Mouse (Mus musculus) neural tube, embryonic 11.5 days (tissue): ENCODE measurements at regions not wholly inside any gene's neighbourhood (a gene's known extent, or its start where the extent isn't known, plus 50 kb on each side); places are given as distances from the start of the nearest gene placed in this dataset.

Source experiments
- ATAC-seq: fragments of 200-750 bp; cut with Nextera tagmentation; 2 replicates; pipeline ENCODE4 v1.8.0; 2017; ENCODE audit warnings: moderate number of reproducible peaks, mild to moderate bottlenecking, moderate TSS enrichment, moderate library complexity; ENCODE audit not compliant: insufficient read depth, low FRiP score, low TSS enrichment
- DNase-seq: peaks from one replicate; pipeline ENCODE4 v3.0.0-alpha.2; 2015; ENCODE audit warnings: low spot score
- H3K27ac ChIP-seq: fragments of 300-500 bp; sonication (generic); 2 replicates; pipeline ENCODE4 v1.5.1; 2014; ENCODE audit warnings: low read depth, mild to moderate bottlenecking, low read length
- H3K27me3 ChIP-seq: fragments of 300-500 bp; sonication (generic); 2 replicates; pipeline ENCODE4 v1.6.1; 2014; ENCODE audit warnings: mild to moderate bottlenecking, low read length, mixed read lengths; ENCODE audit not compliant: control insufficient read depth, insufficient read depth
- H3K36me3 ChIP-seq: fragments of 300-500 bp; sonication (generic); 2 replicates; pipeline ENCODE4 v1.6.1; 2014; ENCODE audit warnings: mild to moderate bottlenecking, low read length, moderate library complexity, mixed read lengths; ENCODE audit not compliant: control insufficient read depth, insufficient read depth
- H3K4me1 ChIP-seq: fragments of 300-500 bp; sonication (generic); 2 replicates; pipeline ENCODE4 v1.6.1; 2014; ENCODE audit warnings: low read length, mixed read lengths; ENCODE audit not compliant: control insufficient read depth, insufficient read depth
- H3K4me2 ChIP-seq: fragments of 300-500 bp; sonication (generic); 2 replicates; pipeline ENCODE4 v1.6.1; 2014; ENCODE audit warnings: low read depth, mild to moderate bottlenecking, moderate library complexity
- H3K4me3 ChIP-seq: fragments of 300-500 bp; sonication (generic); 2 replicates; pipeline ENCODE4 v1.5.1; 2014; ENCODE audit warnings: low read depth, low read length
- H3K9ac ChIP-seq: fragments of 300-500 bp; sonication (generic); 2 replicates; pipeline ENCODE4 v1.6.1; 2014; ENCODE audit warnings: mild to moderate bottlenecking, low read length
- H3K9me3 ChIP-seq: fragments of 300-500 bp; sonication (generic); 2 replicates; pipeline ENCODE4 v1.6.1; 2016; ENCODE audit warnings: low read length; ENCODE audit not compliant: control insufficient read depth
- WGBS: fragments of 180-500 bp; shearing (Covaris S2); extraction: QIAGEN DNeasy Blood & Tissue Kit; methylation state at CpG from one replicate; pipeline ENCODE4 v1.1.7; 2014; 5-methylcytosine and 5-hydroxymethylcytosine counted together

- no peak for ATAC-seq
- Histone ChIP-seq H3K27ac (no peak overlapping the region), H3K27me3 (no peaks in the 10 kb centered on the region), H3K36me3 (no peaks in the 10 kb centered on the region), H3K9me3 (no peaks in the 10 kb centered on the region), H3K4me2 (no peak overlapping the region), H3K4me1 (no peaks in the 10 kb centered on the region), H3K4me3 (no peak overlapping the region), H3K9ac (no peak overlapping the region)
- 53% methylated on average over 1 of the region's 1 CpGs for WGBS
- no peak for DNase-seq
Measured at GRCm38 (mm10) chr4:106162551-106162950, 153.5 kb upstream of the Usp24 start.

- no peak for ATAC-seq
- Histone ChIP-seq H3K36me3 (no peaks in the 10 kb centered on the region), H3K4me3 (no peak overlapping the region), H3K4me2 (no peak overlapping the region), H3K27ac (no peak overlapping the region), H3K9me3 (no peaks in the 10 kb centered on the region), H3K4me1 (no peaks in the 10 kb centered on the region), H3K27me3 (no peaks in the 10 kb centered on the region), H3K9ac (no peak overlapping the region)
- DNase-seq: no peak
Measured at GRCm38 (mm10) chr4:106163220-106163619, 152.8 kb upstream of the Usp24 start.

GRCm38 (mm10) chr4:106167716-106168115, 148.3 kb upstream of the Usp24 start:
- WGBS: 82% methylated on average over 4 of the region's 4 CpGs
- Histone ChIP-seq H3K36me3 (no peaks in the 10 kb centered on the region), H3K9me3 (no peaks in the 10 kb centered on the region), H3K4me2 (no peak overlapping the region), H3K27ac (no peak overlapping the region), H3K4me3 (no peak overlapping the region), H3K4me1 (no peaks in the 10 kb centered on the region), H3K27me3 (no peaks in the 10 kb centered on the region), H3K9ac (no peak overlapping the region)
- no peak for ATAC-seq
- no peak for DNase-seq

- no peak overlapping the region for H3K9ac ChIP-seq
- no peak overlapping the region for H3K27ac ChIP-seq
- no peak overlapping the region for H3K4me3 ChIP-seq
- no peaks in the 10 kb centered on the region for H3K9me3 ChIP-seq
- no peaks in the 10 kb centered on the region for H3K36me3 ChIP-seq
- no peaks in the 10 kb centered on the region for H3K27me3 ChIP-seq
- H3K4me1 ChIP-seq: no peaks in the 10 kb centered on the region
- no peak overlapping the region for H3K4me2 ChIP-seq
- no peak for ATAC-seq
- no peak for DNase-seq
- 73% methylated on average over 6 of the region's 6 CpGs for WGBS
Measured at GRCm38 (mm10) chr4:106168741-106169140, 147.3 kb upstream of the Usp24 start.

- WGBS: 97% methylated on average over 4 of the region's 4 CpGs
- Histone ChIP-seq H3K27me3 (no peaks in the 10 kb centered on the region), H3K4me1 (no peaks in the 10 kb centered on the region), H3K4me2 (no peak overlapping the region), H3K9me3 (no peaks in the 10 kb centered on the region), H3K9ac (no peak overlapping the region), H3K4me3 (no peak overlapping the region), H3K27ac (no peak overlapping the region), H3K36me3 (no peaks in the 10 kb centered on the region)
- no peak for ATAC-seq
- no peak for DNase-seq
Measured at GRCm38 (mm10) chr4:106169466-106169865, 146.5 kb upstream of the Usp24 start.

- H3K36me3 ChIP-seq: no peaks in the 10 kb centered on the region
- 93% methylated on average over 8 of the region's 8 CpGs for WGBS
- H3K27ac ChIP-seq: no peak overlapping the region
- no peak for ATAC-seq
- H3K27me3 ChIP-seq: no peaks in the 10 kb centered on the region
- H3K9me3 ChIP-seq: no peaks in the 10 kb centered on the region
- H3K4me3 ChIP-seq: no peak overlapping the region
- no peak overlapping the region for H3K9ac ChIP-seq
- no peak overlapping the region for H3K4me2 ChIP-seq
- DNase-seq: no peak
- no peaks in the 10 kb centered on the region for H3K4me1 ChIP-seq
Measured at GRCm38 (mm10) chr4:106170731-106171130, 145.3 kb upstream of the Usp24 start.

GRCm38 (mm10) chr4:106175352-106175751, 140.7 kb upstream of the Usp24 start:
- Histone ChIP-seq H3K9me3 (no peaks in the 10 kb centered on the region), H3K27me3 (no peaks in the 10 kb centered on the region), H3K9ac (no peak overlapping the region), H3K4me3 (no peak overlapping the region), H3K4me2 (no peak overlapping the region), H3K4me1 (no peaks in the 10 kb centered on the region), H3K36me3 (no peaks in the 10 kb centered on the region), H3K27ac (no peak overlapping the region)
- ATAC-seq: no peak
- DNase-seq: no peak
- WGBS: 85% methylated on average over 5 of the region's 5 CpGs

- Histone ChIP-seq H3K4me1 (no peaks in the 10 kb centered on the region), H3K36me3 (no peaks in the 10 kb centered on the region), H3K9ac (no peak overlapping the region), H3K4me3 (no peak overlapping the region), H3K4me2 (no peak overlapping the region), H3K27me3 (no peaks in the 10 kb centered on the region), H3K27ac (no peak overlapping the region), H3K9me3 (no peaks in the 10 kb centered on the region)
- ATAC-seq (no peak), DNase-seq (no peak)
- 82% methylated on average over 13 of the region's 13 CpGs for WGBS
Measured at GRCm38 (mm10) chr4:106185745-106186501, 130.1 kb upstream of the Usp24 start.

- Histone ChIP-seq H3K4me1 (no peaks in the 10 kb centered on the region), H3K36me3 (no peaks in the 10 kb centered on the region), H3K4me3 (no peak overlapping the region), H3K9me3 (no peaks in the 10 kb centered on the region), H3K27ac (no peak overlapping the region), H3K9ac (no peak overlapping the region), H3K27me3 (no peaks in the 10 kb centered on the region), H3K4me2 (no peak overlapping the region)
- ATAC-seq (no peak), DNase-seq (no peak)
- WGBS: 91% methylated on average over 7 of the region's 7 CpGs
Measured at GRCm38 (mm10) chr4:106186684-106187083, 129.3 kb upstream of the Usp24 start.
